Mouse (Mus musculus) MEL (cell line): Measurements from ENCODE around the gene Slc17a5. TPM values are rescaled to one million over a fixed set of nuclear protein-coding genes. Genes with fewer than 3 reads are reported as not detected.

ENCODE experiments used
- DNase-seq: peaks from one replicate; pipeline ENCODE4 v3.0.0; 2011; ENCODE audit warnings: low read depth, low spot score
- H3K27ac ChIP-seq: 2 replicates; pipeline ENCODE4 v1.5.1; 2012; ENCODE audit warnings: low read depth, mild to moderate bottlenecking, control low read depth, low read length, moderate library complexity; ENCODE audit not compliant: control insufficient read depth
- H3K27me3 ChIP-seq, 2 experiments: fragments of 150-350 bp in 1 of 2; sonication (generic) in 1 of 2; 2 replicates each; pipeline ENCODE4 v1.6.1; 2012; ENCODE audit warnings: low read length in 2 of 2, mild to moderate bottlenecking in 2 of 2, improper control_type of control experiment in 1 of 2, moderate library complexity in 1 of 2; ENCODE audit not compliant: insufficient read depth in 2 of 2, control insufficient read depth in 1 of 2
- H3K36me3 ChIP-seq, 2 experiments: 2 replicates each; pipeline ENCODE4 v1.6.1; 2012 to 2014; ENCODE audit warnings: low read length in 2 of 2, improper control_type of control experiment in 1 of 2, inconsistent platforms in 1 of 2, mild to moderate bottlenecking in 1 of 2; ENCODE audit not compliant: insufficient read depth in 2 of 2, control insufficient read depth in 1 of 2
- H3K4me1 ChIP-seq, 2 experiments: fragments of 150-350 bp in 1 of 2; sonication (generic) in 1 of 2; 2 replicates each; pipeline ENCODE4 v1.6.1; 2012; ENCODE audit warnings: low read length in 2 of 2, improper control_type of control experiment in 1 of 2, mild to moderate bottlenecking in 1 of 2; ENCODE audit not compliant: insufficient read depth in 2 of 2, control insufficient read depth in 1 of 2
- H3K4me3 ChIP-seq, 2 experiments: fragments of 150-350 bp in 1 of 2; sonication (generic) in 1 of 2; 2 replicates each; pipeline ENCODE4 v1.5.1; 2012; ENCODE audit warnings: low read depth in 2 of 2, low read length in 2 of 2, mild to moderate bottlenecking in 2 of 2, moderate library complexity in 2 of 2, control low read depth in 1 of 2, improper control_type of control experiment in 1 of 2; ENCODE audit not compliant: control insufficient read depth in 1 of 2, insufficient read depth in 1 of 2
- H3K79me2 ChIP-seq: 2 replicates; pipeline ENCODE4 v1.6.1; 2012; ENCODE audit warnings: mild to moderate bottlenecking, low read length, moderate library complexity; ENCODE audit not compliant: control insufficient read depth, poor library complexity, insufficient read depth
- H3K9ac ChIP-seq: 2 replicates; pipeline ENCODE4 v1.6.1; 2012; ENCODE audit warnings: low read depth, mild to moderate bottlenecking, control low read depth, low read length, moderate library complexity; ENCODE audit not compliant: control insufficient read depth, poor library complexity, severe bottlenecking
- H3K9me3 ChIP-seq: fragments of 150-350 bp; sonication (generic); replicated peaks from 2 replicates; pipeline ENCODE4 v1.6.1; 2012; ENCODE audit warnings: mild to moderate bottlenecking, low read length, improper control_type of control experiment, moderate library complexity; ENCODE audit not compliant: insufficient read depth
- BHLHE40 ChIP-seq: IDR thresholded peaks from 2 replicates; pipeline ENCODE4 v1.6.1; 2012; ENCODE audit warnings: low read depth, mild to moderate bottlenecking, inconsistent platforms, low read length, improper control_type of control experiment, borderline replicate concordance
- CHD1 ChIP-seq: IDR thresholded peaks from 2 replicates; pipeline ENCODE4 v1.6.1; 2012; ENCODE audit warnings: low read depth, mild to moderate bottlenecking, inconsistent platforms, low read length, improper control_type of control experiment
- CTCF ChIP-seq, 3 experiments: IDR thresholded peaks in 2 of 3; conservative IDR thresholded peaks in 1 of 3; 2 replicates each; pipeline ENCODE4 v1.5.1; 2011 to 2012; ENCODE audit warnings: low read length in 3 of 3, low read depth in 2 of 3, mild to moderate bottlenecking in 2 of 3, improper control_type of control experiment in 1 of 3, inconsistent platforms in 1 of 3, mixed read lengths in 1 of 3, moderate library complexity in 1 of 3; ENCODE audit not compliant: control insufficient read depth in 1 of 3, insufficient read depth in 1 of 3, poor library complexity in 1 of 3, severe bottlenecking in 1 of 3
- E2F4 ChIP-seq: IDR thresholded peaks from 2 replicates; pipeline ENCODE4 v1.6.1; 2011; ENCODE audit warnings: low read depth, low read length, improper control_type of control experiment, borderline replicate concordance
- ELF1 ChIP-seq: IDR thresholded peaks from 2 replicates; pipeline ENCODE4 v1.6.1; 2014; ENCODE audit warnings: low read depth, mild to moderate bottlenecking, inconsistent platforms, low read length, improper control_type of control experiment, moderate library complexity
- EP300 ChIP-seq, 2 experiments: IDR thresholded peaks; 2 replicates each; pipeline ENCODE4 v1.6.1; 2011; ENCODE audit warnings: improper control_type of control experiment in 2 of 2, low read length in 2 of 2, low read depth in 1 of 2, mild to moderate bottlenecking in 1 of 2
- GABPA ChIP-seq: IDR thresholded peaks from 2 replicates; pipeline ENCODE4 v1.6.1; 2012; ENCODE audit warnings: low read depth, mild to moderate bottlenecking, inconsistent platforms, low read length, improper control_type of control experiment, moderate library complexity
- GATA1 ChIP-seq: IDR thresholded peaks from 2 replicates; pipeline ENCODE4 v1.6.1; 2011; ENCODE audit warnings: low read depth, low read length, improper control_type of control experiment
- KAT2A ChIP-seq: conservative IDR thresholded peaks from 2 replicates; pipeline ENCODE4 v1.6.1; 2012; ENCODE audit warnings: low read depth, low read length, improper control_type of control experiment, inconsistent platforms
- MAFK ChIP-seq: IDR thresholded peaks from 2 replicates; pipeline ENCODE4 v1.6.1; 2011; ENCODE audit warnings: low read depth, mild to moderate bottlenecking, low read length, improper control_type of control experiment, borderline replicate concordance
- MAX ChIP-seq: IDR thresholded peaks from 2 replicates; pipeline ENCODE4 v1.6.1; 2011; ENCODE audit warnings: low read length, improper control_type of control experiment
- MAZ ChIP-seq: IDR thresholded peaks from 2 replicates; pipeline ENCODE4 v1.6.1; 2012; ENCODE audit warnings: low read depth, mild to moderate bottlenecking, inconsistent platforms, low read length, improper control_type of control experiment
- MEF2A ChIP-seq: IDR thresholded peaks from 2 replicates; pipeline ENCODE4 v1.6.1; 2014; ENCODE audit warnings: low read depth, mild to moderate bottlenecking, inconsistent platforms, low read length, improper control_type of control experiment; ENCODE audit not compliant: poor library complexity, insufficient replicate concordance, severe bottlenecking; ENCODE audit errors: extremely low read depth
- MXI1 ChIP-seq: IDR thresholded peaks from 2 replicates; pipeline ENCODE4 v1.6.1; 2011; ENCODE audit warnings: mild to moderate bottlenecking, low read depth, low read length, improper control_type of control experiment
- MYC ChIP-seq: IDR thresholded peaks from 2 replicates; pipeline ENCODE4 v1.6.1; 2011; ENCODE audit warnings: low read depth, mild to moderate bottlenecking, low read length, improper control_type of control experiment, moderate library complexity
- NELFE ChIP-seq: IDR thresholded peaks from 2 replicates; pipeline ENCODE4 v1.6.1; 2011; ENCODE audit warnings: low read depth, low read length, improper control_type of control experiment
- NRF1 ChIP-seq: IDR thresholded peaks from 2 replicates; pipeline ENCODE4 v1.6.1; 2014; ENCODE audit warnings: low read depth, mild to moderate bottlenecking, inconsistent platforms, low read length, improper control_type of control experiment, moderate library complexity; ENCODE audit not compliant: poor library complexity, insufficient read depth, severe bottlenecking
- POLR2A ChIP-seq, 2 experiments: IDR thresholded peaks; 2 replicates each; pipeline ENCODE4 v1.6.1; 2011 to 2012; ENCODE audit warnings: low read length in 2 of 2, mild to moderate bottlenecking in 2 of 2, control low read depth in 1 of 2, improper control_type of control experiment in 1 of 2, low read depth in 1 of 2, moderate library complexity in 1 of 2; ENCODE audit not compliant: control insufficient read depth in 1 of 2, insufficient read depth in 1 of 2, poor library complexity in 1 of 2
- POLR2AphosphoS2 ChIP-seq: IDR thresholded peaks from 2 replicates; pipeline ENCODE4 v1.6.1; 2011; ENCODE audit warnings: low read length, improper control_type of control experiment
- RAD21 ChIP-seq: IDR thresholded peaks from 2 replicates; pipeline ENCODE4 v1.6.1; 2011; ENCODE audit warnings: mild to moderate bottlenecking, low read depth, low read length, improper control_type of control experiment
- RCOR1 ChIP-seq: IDR thresholded peaks from 2 replicates; pipeline ENCODE4 v1.6.1; 2012; ENCODE audit warnings: low read depth, mild to moderate bottlenecking, inconsistent platforms, low read length, improper control_type of control experiment
- SIN3A ChIP-seq: IDR thresholded peaks from 2 replicates; pipeline ENCODE4 v1.6.1; 2012; ENCODE audit warnings: low read length, improper control_type of control experiment, inconsistent platforms
- SMC3 ChIP-seq: IDR thresholded peaks from 2 replicates; pipeline ENCODE4 v1.6.1; 2011; ENCODE audit warnings: low read depth, low read length, improper control_type of control experiment
- TBP ChIP-seq: IDR thresholded peaks from 2 replicates; pipeline ENCODE4 v1.8.0; 2011; ENCODE audit warnings: low read depth, low read length, improper control_type of control experiment
- TCF12 ChIP-seq: IDR thresholded peaks from 2 replicates; pipeline ENCODE4 v1.6.1; 2014; ENCODE audit warnings: low read depth, mild to moderate bottlenecking, inconsistent platforms, low read length, improper control_type of control experiment, moderate library complexity
- ZC3H11A ChIP-seq: IDR thresholded peaks from 2 replicates; pipeline ENCODE4 v1.6.1; 2012; ENCODE audit warnings: low read depth, mild to moderate bottlenecking, inconsistent platforms, low read length, improper control_type of control experiment
- ZMIZ1 ChIP-seq: IDR thresholded peaks from 2 replicates; pipeline ENCODE4 v1.6.1; 2012; ENCODE audit warnings: low read depth, mild to moderate bottlenecking, inconsistent platforms, low read length, improper control_type of control experiment, moderate library complexity
- ZNF384 ChIP-seq: IDR thresholded peaks from 2 replicates; pipeline ENCODE4 v1.6.1; 2012; ENCODE audit warnings: low read depth, mild to moderate bottlenecking, inconsistent platforms, low read length, improper control_type of control experiment
- polyA plus RNA-seq, 2 experiments: library from polyadenylated mRNA; stranded (reverse) in 1 of 2; unstranded in 1 of 2; fragments of >175 nt in 1 of 2; fragments of >200 nt in 1 of 2; gene quantifications; 2 replicates each; pipeline versions ENCODE4 v1.2.1 to v1.2.4; 2012; ENCODE audit warnings: low replicate concordance in 2 of 2, low read depth in 1 of 2; ENCODE audit not compliant: insufficient read length in 2 of 2, insufficient read depth in 1 of 2, missing spikeins in 1 of 2
- total RNA-seq: library from RNA; depleted of rRNA; stranded (reverse); fragments of 300-350 nt; gene quantifications from 2 replicates; pipeline ENCODE4 v1.2.3, GENCODE M21; 2012

Slc17a5 gene
- total and polyA plus RNA-seq, 3 experiments: 3.5 to 4.1 TPM; not detected in 1

DNA sequence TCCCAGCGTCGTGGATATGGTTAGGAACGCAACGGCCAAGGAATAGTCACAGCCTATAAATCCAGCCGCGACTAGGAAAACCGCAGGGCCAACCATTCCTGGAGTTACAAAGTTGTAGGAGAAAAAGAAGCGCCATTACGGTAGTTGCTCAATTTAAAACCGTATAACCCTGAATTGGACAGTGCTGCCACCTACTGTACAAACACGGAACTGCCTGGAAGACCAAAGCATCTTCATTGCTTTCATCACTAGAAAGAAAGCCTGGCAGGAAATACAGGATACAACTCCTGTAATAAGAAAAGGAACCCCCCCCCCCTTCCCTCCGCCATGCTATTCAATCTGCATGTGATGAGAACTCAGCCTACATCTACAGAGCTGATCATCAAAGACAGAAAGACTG, 34.9 kb downstream of the Slc17a5 start:
- TF ChIP-seq E2F4 (no peak), CTCF (IDR thresholded peaks at IDR 0.05 in 2 of 3, conservative IDR thresholded peaks at IDR 0.05 in 1 of 3; ENCODE audit: control insufficient read depth in 1 of 3, insufficient read depth in 1 of 3, low read depth in 2 of 3, low read length in 3 of 3, poor library complexity in 1 of 3, severe bottlenecking in 1 of 3) (peak; percentile 61 to 92 (median 87)), KAT2A (no peak), NRF1 (no peak), MYC (no peak), RAD21 (peak; percentile 78), ZNF384 (0 out of 2 replicates have a peak, but pooled peaks have one; percentile 17), MEF2A (no peak), ELF1 (peak; percentile 26; the same call in 1 of the 2 replicates), EP300 (IDR thresholded peaks at IDR 0.05; ENCODE audit: low read depth in 1 of 2, low read length in 2 of 2) (no peak), NELFE (0 out of 2 replicates have a peak, but pooled peaks have one; percentile 17), MAFK (no peak), MAX (no peak), MAZ (no peak), POLR2AphosphoS2 (no peak), ZMIZ1 (no peak), GABPA (no peak), TBP (no peak), GATA1 (no peak), CHD1 (no peak), TCF12 (no peak), RCOR1 (no peak), BHLHE40 (no peak; the same call in 1 of the 2 replicates), MXI1 (peak; percentile 97), SMC3 (peak; percentile 81), POLR2A (IDR thresholded peaks at IDR 0.05; ENCODE audit: control insufficient read depth in 1 of 2, insufficient read depth in 1 of 2, low read depth in 1 of 2, low read length in 2 of 2, poor library complexity in 1 of 2) (no peak), ZC3H11A (peak; percentile 42; the same call in 1 of the 2 replicates), SIN3A (peak; percentile 55)
- peak overlapping the region in 1 of 2 experiments; percentile 26; a peak in 1 of 4 replicates for H3K4me3 ChIP-seq
- no peaks in the 10 kb centered on the region for H3K9me3 ChIP-seq
- H3K36me3 ChIP-seq: no peaks in the 10 kb centered on the region
- no peaks in the 10 kb centered on the region for H3K4me1 ChIP-seq
- H3K79me2 ChIP-seq: no peaks in the 10 kb centered on the region
- no peak overlapping the region for H3K9ac ChIP-seq
- no peaks in the 10 kb centered on the region for H3K27me3 ChIP-seq
- no peak overlapping the region for H3K27ac ChIP-seq
- peak; percentile 80 for DNase-seq
